Mouse (Mus musculus) hindbrain, postnatal 0 days (tissue): ENCODE results near the gene Gm10142. TPM values are rescaled to one million over a fixed set of nuclear protein-coding genes. Genes with fewer than 3 reads are reported as not detected.

Experiments used
- ATAC-seq: fragments of 200-750 bp; cut with Nextera tagmentation; 2 replicates; pipeline ENCODE4 v1.8.0; 2017; ENCODE audit warnings: mild to moderate bottlenecking, moderate TSS enrichment, moderate library complexity
- DNase-seq: peaks from one replicate; pipeline ENCODE4 v3.0.0-alpha.2; 2015; ENCODE audit warnings: low spot score
- H3K27ac ChIP-seq: fragments of 300-500 bp; sonication (generic); 2 replicates; pipeline ENCODE4 v1.5.1; 2014; ENCODE audit warnings: mild to moderate bottlenecking
- H3K27me3 ChIP-seq: fragments of 300-500 bp; sonication (generic); 2 replicates; pipeline ENCODE4 v1.6.1; 2014; ENCODE audit warnings: low read length, mixed read lengths; ENCODE audit not compliant: insufficient read depth
- H3K36me3 ChIP-seq: fragments of 300-500 bp; sonication (generic); 2 replicates; pipeline ENCODE4 v1.6.1; 2014; ENCODE audit warnings: low read length, mixed read lengths; ENCODE audit not compliant: insufficient read depth
- H3K4me1 ChIP-seq: fragments of 300-500 bp; sonication (generic); 2 replicates; pipeline ENCODE4 v1.6.1; 2014; ENCODE audit warnings: antibody characterized with exemption, low read length, mixed read lengths; ENCODE audit not compliant: insufficient read depth
- H3K4me2 ChIP-seq: fragments of 300-500 bp; sonication (generic); 2 replicates; pipeline ENCODE4 v1.6.1; 2014; ENCODE audit warnings: low read depth, mild to moderate bottlenecking, low read length, moderate library complexity, mixed read lengths
- H3K4me3 ChIP-seq: fragments of 300-500 bp; sonication (generic); 2 replicates; pipeline ENCODE4 v1.5.1; 2014; ENCODE audit warnings: low read length
- H3K9ac ChIP-seq: fragments of 300-500 bp; sonication (generic); replicated peaks from 2 replicates; pipeline ENCODE4 v1.6.1; 2014; ENCODE audit warnings: mild to moderate bottlenecking, low read length, moderate library complexity, mixed read lengths
- H3K9me3 ChIP-seq: fragments of 300-500 bp; sonication (generic); 2 replicates; pipeline ENCODE4 v1.6.1; 2016; ENCODE audit warnings: low read length, mixed read lengths
- CTCF ChIP-seq: IDR thresholded peaks from 2 replicates; pipeline ENCODE4 v1.5.1; 2016; ENCODE audit warnings: antibody characterized with exemption, control low read depth, low read depth
- WGBS: fragments of 180-500 bp; shearing (Covaris S2); extraction: QIAGEN DNeasy Blood & Tissue Kit; methylation state at CpG from one replicate; pipeline ENCODE4 v1.1.7; 2014; 5-methylcytosine and 5-hydroxymethylcytosine counted together
- polyA plus RNA-seq: library from polyadenylated mRNA; unstranded; fragments of >200 nt; fragmentation: Nextera tagmentation; extraction: Ambion mirVana; gene quantifications from 2 replicates; pipeline ENCODE4 v1.2.1, GENCODE M21; 2015
- total RNA-seq: library from RNA; depleted of rRNA; stranded (reverse); fragments of >200 nt; gene quantifications from 2 replicates; pipeline ENCODE4 v1.2.3, GENCODE M21; 2014; rRNA removed

Gm10142 gene
- not detected in 2 replicates for total RNA-seq
- polyA plus RNA-seq, result not detected in 2 replicates

DNA sequence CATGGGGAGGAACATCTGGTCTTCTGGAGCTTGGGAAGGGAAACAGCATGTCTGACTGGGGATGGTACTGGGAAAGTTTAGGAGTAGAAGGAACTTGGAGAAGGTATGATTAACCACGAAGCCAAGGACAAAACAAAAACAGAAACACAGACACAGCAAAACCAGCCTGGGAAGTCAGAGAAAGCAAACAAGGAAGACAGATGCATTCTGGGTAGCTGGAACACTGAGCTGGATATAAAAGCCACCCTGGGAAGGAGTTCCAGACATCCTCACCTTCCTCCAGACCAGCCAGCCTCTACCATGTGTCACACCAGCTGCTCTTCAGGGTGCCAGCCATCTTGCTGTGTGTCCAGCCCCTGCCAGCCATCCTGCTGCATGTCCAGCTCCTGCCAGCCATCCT lies at the start of gene Gm10142:
Gene Gm10142, plus strand, starts transcription at position 301 of the 400 bp plus-strand sequence.
- no peak within 1 kb of the TSS for H3K27ac ChIP-seq
- H3K9me3 ChIP-seq, result 0 out of 2 replicates have a peak, but pooled peaks cover 2% of the 10 kb centered on the region
- H3K4me3 ChIP-seq, result no peak within 1 kb of the TSS
- H3K27me3 ChIP-seq, result no peaks in the 10 kb centered on the region
- 88% methylated on average over 1 of the region's 1 CpGs for WGBS
- DNase-seq, result no peak
- no peak within 1 kb of the TSS for H3K9ac ChIP-seq
- no peak for ATAC-seq
- TF ChIP-seq CTCF, result no peak
- no peak within 1 kb of the TSS for H3K4me2 ChIP-seq
- no peaks in the 10 kb centered on the region for H3K4me1 ChIP-seq
- no peaks in the 10 kb centered on the region for H3K36me3 ChIP-seq

DNA sequence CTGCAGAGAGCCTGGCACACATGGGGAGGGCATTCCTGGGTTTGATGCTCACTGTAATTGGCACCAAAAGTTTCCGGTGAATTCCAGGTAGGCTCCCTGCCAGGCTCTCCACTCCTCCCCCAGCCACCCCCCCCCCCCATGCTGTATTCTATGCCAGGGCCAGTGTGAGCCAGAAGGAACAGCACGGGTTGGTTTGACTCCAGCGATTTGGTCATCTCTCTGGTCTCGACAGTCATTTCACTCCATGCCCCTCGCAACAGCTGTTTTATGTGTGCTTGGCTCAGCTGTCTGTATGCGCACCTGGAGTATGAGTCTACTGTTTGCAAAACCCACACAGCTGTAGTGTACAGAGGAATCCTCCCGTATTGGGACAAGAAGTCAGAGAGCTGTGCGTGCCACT lies 49.3 kb upstream of the Gm10142 start:
- H3K27me3 ChIP-seq, result no peaks in the 10 kb centered on the region
- H3K4me3 ChIP-seq, result no peak overlapping the region
- no peaks in the 10 kb centered on the region for H3K36me3 ChIP-seq
- TF ChIP-seq CTCF, result no peak
- no peak overlapping the region for H3K4me2 ChIP-seq
- no peaks in the 10 kb centered on the region for H3K9me3 ChIP-seq
- DNase-seq (peak; percentile 27), ATAC-seq (peak; percentile 46; the same call in 1 of the 2 replicates)
- no peak overlapping the region for H3K9ac ChIP-seq
- H3K4me1 ChIP-seq, result no peaks in the 10 kb centered on the region
- H3K27ac ChIP-seq, result no peak overlapping the region
- WGBS, result 62% methylated on average over 8 of the region's 8 CpGs

- ATAC-seq, result no peak
- 68% methylated on average over 4 of the region's 4 CpGs for WGBS
Observed at GRCm38 (mm10) chr10:77667402-77667801, 48.2 kb upstream of the Gm10142 start.

DNA sequence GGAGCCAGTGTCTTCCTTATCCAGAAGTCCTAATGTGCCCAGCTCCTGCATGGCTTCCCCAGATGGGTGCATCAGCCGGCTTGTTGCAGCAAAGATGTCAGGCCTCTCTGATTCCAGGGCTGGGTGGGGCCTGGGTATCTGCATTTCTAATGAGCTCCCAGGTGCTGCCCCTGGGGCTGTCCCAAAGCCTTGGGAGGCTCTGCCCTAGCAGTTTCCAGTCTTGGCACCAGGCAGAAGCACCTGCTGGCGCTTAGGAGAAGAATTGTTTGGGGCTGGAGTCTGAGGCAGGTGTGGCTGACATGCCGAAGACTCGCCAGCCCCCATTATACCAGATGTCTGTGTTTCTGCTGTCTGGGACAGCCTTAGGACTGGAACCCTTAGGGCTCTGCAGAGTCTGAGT lies 44.9 kb upstream of the Gm10142 start:
- Histone ChIP-seq H3K9ac (no peak overlapping the region), H3K36me3 (no peaks in the 10 kb centered on the region), H3K27ac (no peak overlapping the region), H3K4me2 (no peak overlapping the region), H3K9me3 (no peaks in the 10 kb centered on the region), H3K27me3 (no peaks in the 10 kb centered on the region; the same call in 1 of the 2 replicates), H3K4me3 (no peak overlapping the region), H3K4me1 (no peaks in the 10 kb centered on the region)
- WGBS, result 76% methylated on average over 4 of the region's 4 CpGs
- DNase-seq (no peak), ATAC-seq (no peak)
- no peak for TF ChIP-seq CTCF

More at GRCm38 (mm10) chr10:77667402-77667801, 48.2 kb upstream of the Gm10142 start:
- Histone ChIP-seq H3K27ac (no peak overlapping the region), H3K36me3 (no peaks in the 10 kb centered on the region), H3K9ac (no peak overlapping the region), H3K4me2 (no peak overlapping the region), H3K27me3 (no peaks in the 10 kb centered on the region), H3K4me3 (no peak overlapping the region), H3K9me3 (no peaks in the 10 kb centered on the region), H3K4me1 (no peaks in the 10 kb centered on the region)
- no peak for DNase-seq
- TF ChIP-seq CTCF, result no peak

DNA sequence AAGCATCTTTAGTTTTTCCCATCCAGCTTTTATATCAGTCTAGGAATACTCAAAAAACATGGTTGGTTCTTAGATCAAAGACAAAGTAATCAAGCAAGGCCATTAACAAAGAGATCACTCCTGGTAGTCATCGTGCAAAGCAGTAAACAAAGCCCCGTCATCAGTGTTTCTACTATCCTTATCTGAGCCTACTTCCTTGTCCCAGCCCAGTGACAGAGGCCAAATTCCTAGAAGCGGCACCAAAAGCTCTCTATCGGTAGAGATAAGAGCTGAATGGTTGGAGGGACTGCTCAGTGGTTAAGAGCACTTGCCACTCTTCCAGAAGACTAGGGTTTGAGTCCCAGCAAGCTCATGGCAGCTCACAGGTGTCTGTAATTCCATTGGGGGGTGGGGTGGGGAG lies 44.1 kb upstream of the Gm10142 start:
- Histone ChIP-seq H3K36me3 (no peaks in the 10 kb centered on the region), H3K9ac (no peak overlapping the region), H3K27ac (no peak overlapping the region), H3K4me2 (no peak overlapping the region), H3K4me3 (no peak overlapping the region), H3K4me1 (no peaks in the 10 kb centered on the region), H3K9me3 (no peaks in the 10 kb centered on the region), H3K27me3 (peaks cover 4% of the 10 kb centered on the region; the same call in 1 of the 2 replicates)
- 81% methylated on average over 4 of the region's 4 CpGs for WGBS
- DNase-seq, result no peak
- TF ChIP-seq CTCF, result no peak
- no peak for ATAC-seq

GRCm38 (mm10) chr10:77673765-77674164 lies 41.8 kb upstream of the Gm10142 start:
- TF ChIP-seq CTCF, result no peak
- no peak overlapping the region for H3K4me3 ChIP-seq
- ATAC-seq (no peak), DNase-seq (no peak)
- H3K4me1 ChIP-seq, result peaks cover 6% of the 10 kb centered on the region; the same call in 1 of the 2 replicates
- 65% methylated on average over 13 of the region's 13 CpGs for WGBS
- peaks cover 18% of the 10 kb centered on the region for H3K27me3 ChIP-seq
- H3K36me3 ChIP-seq, result no peaks in the 10 kb centered on the region
- no peak overlapping the region for H3K9ac ChIP-seq
- H3K4me2 ChIP-seq, result no peak overlapping the region
- H3K27ac ChIP-seq, result no peak overlapping the region
- H3K9me3 ChIP-seq, result no peaks in the 10 kb centered on the region

GRCm38 (mm10) chr10:77677562-77677961 lies 38.0 kb upstream of the Gm10142 start:
- 0 out of 2 replicates have a peak overlapping the region, but pooled peaks have one; percentile 13 for H3K9ac ChIP-seq
- peak overlapping the region; percentile 69 for H3K4me2 ChIP-seq
- no peak for ATAC-seq
- H3K4me3 ChIP-seq, result peak overlapping the region; percentile 35
- H3K36me3 ChIP-seq, result no peaks in the 10 kb centered on the region
- under 1% methylated on average over 35 of the region's 35 CpGs for WGBS
- H3K9me3 ChIP-seq, result no peaks in the 10 kb centered on the region
- DNase-seq, result no peak
- TF ChIP-seq CTCF, result no peak
- H3K27ac ChIP-seq, result no peak overlapping the region
- H3K4me1 ChIP-seq, result peaks cover 6% of the 10 kb centered on the region; the same call in 1 of the 2 replicates
- H3K27me3 ChIP-seq, result peaks cover 18% of the 10 kb centered on the region
